Mouse (Mus musculus): Measurements from ENCODE around the gene Rtn4. TPM values are rescaled to one million over a fixed set of nuclear protein-coding genes. Genes with fewer than 3 reads are reported as not detected.
"Not testable (repeated sequence)": the region's sequence is repeated elsewhere in the genome, so short reads cannot be mapped to it uniquely, and the experiment has no call there.

Rtn4 gene
- 45.8 and 128 TPM in 2 replicates for polyA plus RNA-seq (2011; ENCODE audit: insufficient read depth, insufficient read length, low replicate concordance, missing spikeins)

DNA sequence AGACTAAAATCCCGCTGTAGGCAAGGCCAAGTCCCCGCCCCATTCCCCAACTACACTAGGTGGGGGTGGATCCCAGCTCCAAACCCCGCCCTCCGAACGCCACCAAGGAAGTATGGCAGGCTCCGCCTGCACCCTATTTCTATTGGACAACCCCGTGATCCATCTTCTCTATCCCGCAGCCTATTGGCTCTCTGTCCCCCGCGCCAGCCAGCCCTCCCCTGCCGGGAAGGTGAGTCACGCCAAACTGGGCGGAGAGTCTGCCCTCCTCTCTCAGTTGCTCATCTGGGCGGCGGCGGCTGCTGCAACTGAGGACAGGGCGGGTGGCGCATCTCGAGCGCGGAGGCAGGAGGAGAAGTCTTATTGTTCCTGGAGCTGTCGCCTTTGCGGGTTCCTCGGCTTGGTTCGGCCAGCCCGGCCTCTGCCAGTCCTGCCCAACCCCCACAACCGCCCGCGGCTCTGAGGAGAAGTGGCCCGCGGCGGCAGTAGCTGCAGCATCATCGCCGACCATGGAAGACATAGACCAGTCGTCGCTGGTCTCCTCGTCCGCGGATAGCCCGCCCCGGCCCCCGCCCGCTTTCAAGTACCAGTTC, at the start of gene Rtn4:
Rtn4 (plus strand) TSS at position 265 of the 590 bp plus-strand sequence.
- WGBS, result under 1% methylated on average over 43 of the region's 43 CpGs
- TF ChIP-seq CTCF (IDR thresholded peaks at IDR 0.05; ENCODE audit: control insufficient read depth, insufficient read depth, low read length) (no peak), POLR2A (IDR thresholded peaks at IDR 0.05; ENCODE audit: borderline replicate concordance, control insufficient read depth, low read depth, low read length) (peak; percentile 98)
- H3K27ac ChIP-seq (ENCODE audit: control insufficient read depth, insufficient read depth, low read depth, low read length, poor library complexity), result peak within 1 kb of the TSS; percentile 98

DNA sequence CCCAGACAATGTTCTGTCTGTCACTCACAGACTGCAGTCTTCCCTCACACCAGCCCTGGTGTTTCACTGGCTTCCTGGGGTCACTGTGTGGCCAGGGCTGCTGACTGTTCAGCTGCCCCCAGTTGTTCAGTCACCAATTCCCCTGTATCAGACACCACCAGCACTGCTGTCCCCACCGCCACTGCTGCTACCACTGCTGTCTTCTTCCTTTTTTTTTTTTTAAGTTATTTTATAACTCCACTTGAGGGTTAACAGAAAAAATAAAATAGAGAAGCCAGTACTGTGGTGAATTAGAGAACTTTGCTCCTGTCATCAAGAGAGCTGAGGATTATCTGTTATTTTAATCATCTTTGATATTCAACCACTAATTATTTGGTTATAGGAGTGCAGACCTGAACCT, 48.3 kb upstream of the Rtn4 start:
- 20% methylated on average over 1 of the region's 1 CpGs for WGBS
- H3K4me1 ChIP-seq (ENCODE audit: control insufficient read depth, insufficient read depth, low read length), result no peaks in the 10 kb centered on the region; the same call in 1 of the 2 replicates
- TF ChIP-seq CTCF (IDR thresholded peaks at IDR 0.05; ENCODE audit: control insufficient read depth, insufficient read depth, low read length) (no peak), POLR2A (IDR thresholded peaks at IDR 0.05; ENCODE audit: borderline replicate concordance, control insufficient read depth, low read depth, low read length) (no peak)
- no peak overlapping the region for H3K27ac ChIP-seq (ENCODE audit: control insufficient read depth, insufficient read depth, low read depth, low read length, poor library complexity)
- no peak overlapping the region for H3K4me3 ChIP-seq (replicated peaks; ENCODE audit: control insufficient read depth, low read depth, low read length)

More for the DNA sequence above, at the start of gene Rtn4:
- peak within 1 kb of the TSS; percentile 87 for H3K4me3 ChIP-seq (replicated peaks; ENCODE audit: control insufficient read depth, low read depth, low read length)
- no peaks in the 10 kb centered on the region for H3K4me1 ChIP-seq (ENCODE audit: control insufficient read depth, insufficient read depth, low read length)

DNA sequence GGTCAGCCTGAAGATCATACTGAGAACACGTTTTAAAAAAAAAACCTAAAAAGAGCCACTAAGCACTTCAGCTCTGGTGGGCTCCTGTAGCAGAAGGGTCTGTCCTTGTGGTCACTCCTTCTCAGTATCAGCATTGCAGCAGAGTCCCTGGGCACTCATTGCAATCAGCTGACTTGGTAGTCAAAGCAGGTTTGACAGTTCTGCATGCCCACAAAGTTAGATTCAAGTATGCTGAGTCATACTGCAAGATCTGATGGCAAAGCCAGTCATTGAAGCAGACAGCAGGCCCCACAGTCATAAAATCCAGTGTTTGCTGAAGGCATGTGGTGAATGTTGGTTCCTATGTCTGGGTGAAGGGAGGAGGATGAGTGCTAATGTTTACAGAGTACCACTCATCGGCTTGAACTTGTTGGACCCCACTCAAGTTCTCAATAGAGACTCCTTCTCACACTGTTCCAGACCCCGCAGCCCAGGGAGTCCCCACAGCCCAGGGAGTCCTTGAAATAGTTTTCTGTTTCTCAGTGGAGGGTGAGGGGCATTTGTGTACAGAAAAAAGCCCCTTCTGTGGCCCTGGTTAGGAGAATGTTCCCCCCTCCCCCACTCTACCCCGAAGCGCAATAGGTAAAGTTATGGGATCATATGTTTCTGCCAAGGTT, 47.2 kb upstream of the Rtn4 start:
- TF ChIP-seq CTCF (IDR thresholded peaks at IDR 0.05; ENCODE audit: control insufficient read depth, insufficient read depth, low read length) (no peak), POLR2A (IDR thresholded peaks at IDR 0.05; ENCODE audit: borderline replicate concordance, control insufficient read depth, low read depth, low read length) (no peak)
- Histone ChIP-seq H3K4me3 (replicated peaks; ENCODE audit: control insufficient read depth, low read depth, low read length) (no peak overlapping the region), H3K4me1 (ENCODE audit: control insufficient read depth, insufficient read depth, low read length) (no peaks in the 10 kb centered on the region; the same call in 1 of the 2 replicates), H3K27ac (ENCODE audit: control insufficient read depth, insufficient read depth, low read depth, low read length, poor library complexity) (no peak overlapping the region)
- WGBS, result 69% methylated on average over 5 of the region's 5 CpGs

DNA sequence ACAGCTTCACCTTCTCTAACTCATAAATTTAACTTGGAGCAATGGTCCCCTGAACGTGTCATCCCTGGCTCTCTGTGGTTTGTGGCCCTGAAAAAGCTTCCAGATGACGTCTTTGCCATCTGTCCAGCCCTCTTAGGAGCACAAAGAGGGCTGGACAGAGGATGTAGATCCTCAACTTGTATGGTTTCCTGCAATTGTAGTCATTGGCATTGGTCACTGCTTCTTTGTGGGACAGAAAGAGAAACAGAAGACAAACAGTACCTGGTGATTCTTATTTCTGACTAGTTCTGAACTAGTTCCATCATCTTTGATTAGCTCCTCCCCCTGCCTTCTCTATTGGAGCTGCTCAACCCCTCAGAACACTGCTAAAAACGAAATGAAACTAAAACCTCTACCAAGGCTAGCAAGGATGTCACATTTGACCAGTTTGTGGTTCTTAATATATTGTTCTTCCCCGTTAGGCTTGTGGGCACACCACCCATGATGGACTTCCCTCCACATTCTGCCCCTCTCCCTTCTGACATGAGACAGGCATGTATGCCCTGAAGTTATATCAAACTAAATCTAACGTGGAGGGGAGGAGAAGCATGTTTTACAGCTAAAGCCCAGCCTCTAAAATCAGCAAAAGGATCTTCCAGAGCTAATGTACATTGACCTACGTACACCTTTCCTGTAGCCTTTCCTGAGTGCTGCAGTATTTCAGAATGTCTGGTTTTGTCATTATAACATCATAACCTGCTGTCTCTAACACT, 45.0 kb upstream of the Rtn4 start:
- H3K27ac ChIP-seq (ENCODE audit: control insufficient read depth, insufficient read depth, low read depth, low read length, poor library complexity), result no peak overlapping the region
- TF ChIP-seq CTCF (IDR thresholded peaks at IDR 0.05; ENCODE audit: control insufficient read depth, insufficient read depth, low read length) (no peak), POLR2A (IDR thresholded peaks at IDR 0.05; ENCODE audit: borderline replicate concordance, control insufficient read depth, low read depth, low read length) (no peak)
- 2% methylated on average over 6 of the region's 6 CpGs for WGBS

DNA sequence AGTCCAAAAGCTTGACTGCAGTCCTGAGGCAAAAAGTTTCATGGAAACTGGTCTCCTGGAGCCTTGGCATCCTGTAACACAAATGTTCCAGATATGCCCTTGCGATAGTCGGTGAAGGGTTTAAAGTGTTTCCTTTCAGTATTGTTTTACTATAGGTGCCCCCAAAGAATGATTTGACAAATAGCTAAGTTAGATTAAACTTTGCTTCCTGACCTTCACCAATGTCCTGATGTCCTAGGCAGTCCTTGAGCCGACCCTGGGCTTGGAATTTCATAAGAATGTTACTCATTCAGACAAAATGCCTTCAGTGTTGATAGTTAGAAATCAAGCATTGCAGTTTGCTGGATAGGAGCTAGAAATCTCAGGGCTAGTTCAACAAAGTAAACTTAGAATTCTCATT, 37.4 kb upstream of the Rtn4 start:
- 83% methylated on average over 3 of the region's 3 CpGs for WGBS
- H3K4me3 ChIP-seq (replicated peaks; ENCODE audit: control insufficient read depth, low read depth, low read length); H3K27ac ChIP-seq (ENCODE audit: control insufficient read depth, insufficient read depth, low read depth, low read length, poor library complexity): not testable (repeated sequence)

More for the DNA sequence above, 45.0 kb upstream of the Rtn4 start:
- Histone ChIP-seq H3K4me1 (ENCODE audit: control insufficient read depth, insufficient read depth, low read length) (no peaks in the 10 kb centered on the region; the same call in 1 of the 2 replicates), H3K4me3 (replicated peaks; ENCODE audit: control insufficient read depth, low read depth, low read length) (peak overlapping the region; percentile 66)

DNA sequence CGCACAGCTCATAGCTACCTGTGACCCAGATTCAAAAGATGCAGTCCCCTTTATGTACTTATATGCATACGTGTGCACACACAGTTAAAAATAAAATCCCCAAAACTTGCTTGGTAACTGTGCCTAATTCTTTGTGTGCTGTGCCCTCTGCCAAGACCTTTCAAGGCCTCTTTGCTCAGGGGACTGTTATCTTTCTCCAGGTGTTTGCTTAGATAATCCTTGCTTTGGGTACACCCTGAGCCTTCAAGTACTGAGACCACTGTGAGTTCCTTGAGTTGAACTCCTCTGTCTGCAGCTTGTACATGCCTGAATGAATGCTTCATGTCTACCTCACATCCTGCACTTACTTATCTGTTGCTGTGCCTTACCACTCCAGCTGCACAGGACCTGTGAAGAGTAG, 32.0 kb upstream of the Rtn4 start:
- 80% methylated on average over 2 of the region's 2 CpGs for WGBS
- TF ChIP-seq CTCF (IDR thresholded peaks at IDR 0.05; ENCODE audit: control insufficient read depth, insufficient read depth, low read length) (no peak), POLR2A (IDR thresholded peaks at IDR 0.05; ENCODE audit: borderline replicate concordance, control insufficient read depth, low read depth, low read length) (no peak)
- H3K27ac ChIP-seq (ENCODE audit: control insufficient read depth, insufficient read depth, low read depth, low read length, poor library complexity), result no peak overlapping the region

More for the DNA sequence above, 37.4 kb upstream of the Rtn4 start:
- not testable (repeated sequence) for H3K4me1 ChIP-seq (ENCODE audit: control insufficient read depth, insufficient read depth, low read length)

DNA sequence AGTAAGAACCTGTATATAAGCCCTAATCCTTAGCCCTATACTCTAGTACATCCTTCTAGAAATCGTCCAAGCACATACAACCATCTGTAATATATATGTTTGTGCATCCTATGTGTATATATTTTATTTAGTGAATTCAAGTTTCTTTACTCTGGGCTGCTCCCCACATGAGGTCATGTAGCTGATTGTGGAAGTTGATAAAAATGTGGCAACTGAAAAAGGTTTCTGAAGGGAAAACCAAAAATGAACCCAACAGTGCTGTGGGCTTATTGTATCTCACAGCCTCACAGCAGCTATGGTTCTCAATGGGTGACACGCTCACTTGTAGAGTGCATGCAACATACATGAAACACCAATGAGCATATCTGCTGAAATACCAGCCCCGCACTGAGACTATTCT, 25.1 kb upstream of the Rtn4 start:
- no peaks in the 10 kb centered on the region for H3K4me1 ChIP-seq (ENCODE audit: control insufficient read depth, insufficient read depth, low read length)
- no peak overlapping the region for H3K4me3 ChIP-seq (replicated peaks; ENCODE audit: control insufficient read depth, low read depth, low read length)
- H3K27ac ChIP-seq (ENCODE audit: control insufficient read depth, insufficient read depth, low read depth, low read length, poor library complexity), result no peak overlapping the region
- WGBS, result 72% methylated on average over 3 of the region's 3 CpGs
- no peak for TF ChIP-seq CTCF (IDR thresholded peaks at IDR 0.05; ENCODE audit: control insufficient read depth, insufficient read depth, low read length)
- TF ChIP-seq POLR2A (IDR thresholded peaks at IDR 0.05; ENCODE audit: borderline replicate concordance, control insufficient read depth, low read depth, low read length), result no peak

More for the DNA sequence above, 32.0 kb upstream of the Rtn4 start:
- no peak overlapping the region for H3K4me3 ChIP-seq (replicated peaks; ENCODE audit: control insufficient read depth, low read depth, low read length)
- H3K4me1 ChIP-seq (ENCODE audit: control insufficient read depth, insufficient read depth, low read length), result no peaks in the 10 kb centered on the region

DNA sequence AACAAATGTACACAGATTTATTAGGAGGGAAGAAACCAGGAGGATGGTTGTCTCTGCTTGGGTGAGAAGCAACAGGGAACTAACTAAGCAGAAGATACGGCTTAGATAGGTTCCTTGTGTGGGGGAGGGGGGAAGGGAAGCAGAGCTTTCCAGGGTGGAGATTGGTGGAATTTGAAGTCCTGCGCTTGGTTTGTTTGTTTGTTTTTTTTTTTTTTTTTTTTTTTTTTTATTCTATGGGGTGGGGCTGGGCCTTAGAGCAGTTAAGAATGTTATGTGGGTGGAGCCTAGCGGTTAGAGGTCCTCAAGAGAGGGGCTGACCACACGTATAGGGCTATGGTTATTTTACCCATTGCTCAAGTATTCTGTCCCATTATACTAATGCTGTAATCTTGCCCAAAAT, 23.0 kb upstream of the Rtn4 start:
- 72% methylated on average over 4 of the region's 4 CpGs for WGBS

More for the DNA sequence above, 23.0 kb upstream of the Rtn4 start:
- no peaks in the 10 kb centered on the region for H3K4me1 ChIP-seq (ENCODE audit: control insufficient read depth, insufficient read depth, low read length)
- no peak overlapping the region for H3K27ac ChIP-seq (ENCODE audit: control insufficient read depth, insufficient read depth, low read depth, low read length, poor library complexity)
- TF ChIP-seq POLR2A (IDR thresholded peaks at IDR 0.05; ENCODE audit: borderline replicate concordance, control insufficient read depth, low read depth, low read length) (no peak), CTCF (IDR thresholded peaks at IDR 0.05; ENCODE audit: control insufficient read depth, insufficient read depth, low read length) (no peak)
- H3K4me3 ChIP-seq (replicated peaks; ENCODE audit: control insufficient read depth, low read depth, low read length), result no peak overlapping the region
